Mouse (Mus musculus): ENCODE data around the gene Gba2.

Gene Gba2

GRCm38 (mm10) chr4:43580721-43581120 is 2.0 kb upstream of the Gba2 start:
- DNase-seq = no peak

DNA sequence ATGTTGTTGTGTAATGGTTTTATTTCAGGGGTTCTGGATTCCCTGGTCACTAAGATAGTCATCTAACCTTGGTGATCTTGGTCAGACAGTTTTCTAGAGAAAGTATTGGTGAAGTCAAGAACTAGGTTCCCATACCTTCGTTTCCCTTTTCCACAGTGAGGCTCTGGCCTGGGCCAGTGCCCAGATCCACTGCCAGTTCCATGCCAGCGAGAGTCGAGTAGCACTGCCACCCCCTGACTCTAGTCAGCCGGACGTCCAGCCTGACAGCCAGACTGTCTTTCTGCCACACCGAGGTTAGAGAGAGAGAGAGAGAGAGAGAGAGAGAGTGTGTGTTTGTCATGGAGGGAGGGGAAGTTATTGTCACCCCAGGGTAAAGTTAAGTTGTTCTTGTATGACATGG is 1.1 kb upstream of the Gba2 start:
- no peak for DNase-seq

DNA sequence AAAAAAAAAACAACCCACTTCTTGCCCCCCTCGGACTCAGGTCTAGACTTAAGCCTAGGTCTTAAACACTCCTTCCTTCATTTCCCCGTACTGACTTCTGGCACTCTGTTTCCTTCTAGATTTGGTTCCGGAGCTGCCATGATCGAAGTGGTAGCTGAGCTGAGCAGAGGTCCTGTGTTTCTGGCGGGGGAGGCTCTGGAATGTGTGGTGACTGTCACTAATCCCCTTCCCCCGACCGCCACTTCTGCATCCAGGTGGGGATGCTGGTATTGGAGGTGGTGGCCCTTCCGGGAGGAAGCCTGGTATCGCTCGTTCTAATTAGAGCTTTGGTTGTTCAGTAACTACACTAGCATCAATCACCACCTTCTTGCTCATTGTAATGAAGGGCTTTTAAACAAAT is 583 bp upstream of the Gba2 start:
- DNase-seq = no peak

GRCm38 (mm10) chr4:43577237-43577881 is 1.3 kb downstream of the Gba2 start:
- DNase-seq = no peak

DNA sequence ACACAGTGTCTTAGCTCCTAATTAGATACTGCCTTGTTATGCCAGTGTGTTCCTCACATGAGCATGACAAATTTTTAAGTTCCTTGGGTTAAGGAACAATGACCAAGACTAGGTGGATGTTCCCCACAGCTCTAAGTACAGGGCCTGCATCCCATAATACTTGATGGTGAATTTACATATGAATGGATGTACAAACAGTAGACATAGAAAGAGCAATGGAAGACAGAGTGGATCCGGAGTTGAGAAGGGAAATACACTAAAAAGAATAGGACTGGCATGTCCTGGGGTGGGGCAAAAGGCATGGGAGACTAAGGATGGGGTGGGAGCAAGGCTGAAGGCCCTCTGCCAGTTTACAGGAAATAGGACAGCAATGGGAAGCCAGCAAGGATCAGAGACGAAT is 3.3 kb downstream of the Gba2 start:
- no peak for DNase-seq

GRCm38 (mm10) chr4:43573561-43573960 is 5.1 kb downstream of the Gba2 start:
- no peak for DNase-seq

DNA sequence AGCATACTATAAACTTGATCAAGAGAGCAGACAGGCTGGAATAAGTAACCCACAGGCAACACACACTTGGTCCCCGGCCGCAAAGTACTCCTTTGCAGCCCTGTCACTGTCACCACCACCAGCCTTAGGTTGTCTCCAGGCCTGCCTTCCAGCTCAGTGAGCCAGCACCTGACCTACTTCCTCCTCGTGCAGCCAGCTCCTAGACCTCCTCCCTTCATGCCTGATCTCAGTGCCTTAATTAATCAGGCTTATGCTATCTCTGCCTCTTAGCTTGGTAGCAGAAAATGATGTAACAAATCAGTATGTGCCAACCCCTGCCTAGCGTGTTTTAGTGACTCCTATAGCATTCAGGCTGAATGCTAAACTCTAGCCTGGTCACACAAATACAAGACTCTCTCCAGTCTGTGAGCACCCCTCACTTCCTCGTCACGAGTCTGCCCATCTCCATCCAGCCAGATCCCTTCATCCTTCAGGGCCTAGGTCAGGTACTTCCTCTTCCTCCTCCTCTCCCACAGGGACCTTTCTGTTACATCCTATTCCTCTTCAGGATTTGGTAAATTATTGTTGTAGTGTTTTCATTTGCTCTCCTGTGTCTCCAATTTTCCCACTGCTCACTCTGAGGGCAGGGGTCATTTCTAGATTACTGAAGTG is 7.2 kb downstream of the Gba2 start:
- no peak for DNase-seq

DNA sequence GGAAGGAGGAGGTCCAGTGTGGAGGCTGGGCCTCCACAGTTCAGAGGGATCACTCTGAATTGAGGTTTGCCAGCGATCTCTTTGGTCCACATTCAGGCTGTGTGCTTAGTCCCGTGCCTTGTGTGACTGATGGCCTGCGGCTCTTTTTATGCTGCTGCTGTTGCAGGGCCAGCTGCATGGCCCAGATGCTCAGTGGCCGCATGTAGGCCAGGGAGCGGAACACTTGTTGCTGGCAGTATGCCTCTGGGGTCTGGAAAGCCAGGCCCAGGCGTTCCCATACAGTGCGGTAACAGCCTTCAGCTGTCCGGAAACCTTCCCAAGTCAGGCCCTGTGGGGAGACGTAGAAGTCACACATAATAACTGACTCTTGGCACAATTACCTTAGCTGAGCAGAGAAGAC is 11.5 kb downstream of the Gba2 start:
- DNase-seq = no peak

- DNase-seq = no peak
Measured at GRCm38 (mm10) chr4:43564231-43564630, 14.4 kb downstream of the Gba2 start.

- no peak for DNase-seq
Measured at GRCm38 (mm10) chr4:43563601-43563875, 15.1 kb downstream of the Gba2 start.

DNA sequence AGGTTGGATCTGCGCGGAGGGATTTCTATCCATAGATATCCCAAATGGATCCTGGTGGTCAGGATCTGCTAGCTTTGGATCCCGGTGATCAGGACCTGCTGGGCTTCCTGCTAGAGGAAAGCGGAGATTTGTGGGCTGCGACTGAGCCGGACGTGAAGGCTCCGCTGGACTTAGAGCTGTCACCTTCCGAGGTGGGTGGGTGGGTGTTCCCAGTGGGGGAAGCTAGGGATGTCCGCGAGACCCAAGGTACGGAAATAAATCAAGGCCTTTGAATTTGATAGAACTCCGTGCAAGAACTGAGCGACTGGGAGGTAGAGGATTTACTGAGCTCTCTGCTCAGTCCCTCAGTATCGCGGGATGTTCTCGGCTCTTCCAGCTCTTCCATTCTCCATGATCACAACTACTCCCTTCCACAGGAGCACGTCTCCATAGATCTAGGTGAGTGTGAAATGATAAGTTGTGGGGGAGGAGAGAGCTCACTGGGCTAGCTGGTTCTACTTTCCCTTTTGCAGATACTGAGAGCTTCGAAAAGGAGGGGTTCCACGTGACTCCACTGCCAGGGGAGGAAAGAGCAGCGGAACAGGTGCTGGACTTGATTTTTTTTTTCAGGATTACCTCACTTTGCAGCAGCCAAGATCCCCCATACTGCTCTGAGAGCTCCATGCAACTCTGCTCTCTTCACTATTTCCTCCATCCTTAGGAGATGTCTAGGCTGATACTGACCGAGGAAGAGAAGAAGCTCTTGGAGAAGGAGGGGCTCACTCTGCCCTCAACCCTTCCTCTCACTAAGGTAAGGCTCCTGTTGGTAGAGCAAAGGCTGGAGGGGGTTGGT is 15.7 kb downstream of the Gba2 start:
- no peak for DNase-seq

- DNase-seq = peak; percentile 94 to 95
Measured at GRCm38 (mm10) chr4:43561997-43562768, 16.5 kb downstream of the Gba2 start, which contains the start of the genes Creb3 and Tln1. Gene Creb3 (plus strand): TSS chr4:43562332. Gene Tln1 (minus strand): TSS chr4:43562691.

- DNase-seq = no peak
Measured at GRCm38 (mm10) chr4:43561436-43561996, 17.2 kb downstream of the Gba2 start.

GRCm38 (mm10) chr4:43560976-43561375 is 17.7 kb downstream of the Gba2 start:
- no peak for DNase-seq

GRCm38 (mm10) chr4:43560243-43560611 is 18.4 kb downstream of the Gba2 start:
- no peak for DNase-seq

DNA sequence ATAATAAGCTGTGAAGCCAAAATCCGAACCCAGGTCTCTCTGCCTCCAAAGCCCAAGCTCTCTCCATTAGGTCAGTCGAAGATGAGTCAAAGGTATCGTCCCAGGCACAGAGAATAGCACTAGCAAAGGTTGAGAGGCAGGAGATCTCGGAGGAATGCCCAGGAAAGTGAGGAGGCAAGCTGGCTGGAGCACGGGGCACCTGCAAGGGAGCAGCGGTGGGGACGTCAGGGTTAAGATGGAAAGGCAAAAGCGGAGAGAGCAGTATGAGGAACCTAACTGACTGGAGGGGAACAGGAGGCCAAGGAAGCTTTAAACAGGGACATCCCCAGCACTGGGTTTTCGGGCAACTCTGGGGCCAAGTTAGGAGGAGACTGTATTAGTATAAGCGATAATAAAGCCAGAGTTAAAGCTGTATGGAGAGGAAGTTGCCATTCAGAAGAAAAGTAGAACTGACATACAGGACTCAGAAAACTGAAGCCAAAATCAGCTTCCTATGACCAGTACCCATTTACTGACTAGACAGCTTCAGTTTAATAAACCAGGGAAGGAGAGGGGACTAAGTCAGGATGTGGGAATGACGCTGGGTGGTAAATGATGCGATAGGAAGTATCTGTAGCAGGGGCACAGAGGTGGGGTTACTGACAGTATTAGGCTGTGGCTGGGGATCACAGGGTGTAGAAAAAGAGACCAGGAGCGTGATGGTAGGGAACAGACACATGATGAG is 19.0 kb downstream of the Gba2 start:
- DNase-seq = no peak

DNA sequence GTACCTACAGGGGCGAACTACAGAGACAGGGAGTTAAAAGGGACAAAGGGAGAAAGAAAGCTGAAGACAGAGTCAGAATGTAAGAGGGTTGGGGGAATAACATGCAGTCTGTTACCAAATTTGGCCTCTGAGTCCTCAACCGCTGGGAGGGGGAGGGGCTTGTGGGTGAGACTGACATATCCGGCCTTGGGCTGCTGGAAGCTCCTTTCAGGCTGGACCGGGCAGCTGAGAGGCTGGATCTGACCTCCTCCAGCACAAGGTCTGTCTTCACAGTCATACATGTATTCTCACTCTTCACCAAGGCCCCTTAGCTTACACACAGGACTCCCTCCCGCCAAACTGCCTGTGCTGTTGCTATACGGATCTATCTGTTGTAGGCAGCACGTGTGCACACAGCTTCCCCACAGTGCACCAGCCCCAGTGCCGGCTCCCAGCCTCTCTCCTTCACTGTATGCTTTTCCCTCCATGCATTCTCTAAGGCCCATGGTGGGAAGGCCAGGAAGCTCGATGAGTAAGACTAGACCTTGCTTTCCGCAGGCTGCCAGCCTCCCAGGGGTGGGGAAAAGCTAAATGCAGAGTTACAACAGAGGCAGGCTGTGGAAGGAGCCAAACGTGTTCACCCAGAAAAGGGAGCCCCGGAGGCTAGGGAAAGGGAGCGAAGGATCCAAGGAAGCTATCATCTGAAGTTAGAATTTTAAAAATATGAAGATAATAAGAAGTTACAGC is 19.9 kb downstream of the Gba2 start:
- DNase-seq = no peak

DNA sequence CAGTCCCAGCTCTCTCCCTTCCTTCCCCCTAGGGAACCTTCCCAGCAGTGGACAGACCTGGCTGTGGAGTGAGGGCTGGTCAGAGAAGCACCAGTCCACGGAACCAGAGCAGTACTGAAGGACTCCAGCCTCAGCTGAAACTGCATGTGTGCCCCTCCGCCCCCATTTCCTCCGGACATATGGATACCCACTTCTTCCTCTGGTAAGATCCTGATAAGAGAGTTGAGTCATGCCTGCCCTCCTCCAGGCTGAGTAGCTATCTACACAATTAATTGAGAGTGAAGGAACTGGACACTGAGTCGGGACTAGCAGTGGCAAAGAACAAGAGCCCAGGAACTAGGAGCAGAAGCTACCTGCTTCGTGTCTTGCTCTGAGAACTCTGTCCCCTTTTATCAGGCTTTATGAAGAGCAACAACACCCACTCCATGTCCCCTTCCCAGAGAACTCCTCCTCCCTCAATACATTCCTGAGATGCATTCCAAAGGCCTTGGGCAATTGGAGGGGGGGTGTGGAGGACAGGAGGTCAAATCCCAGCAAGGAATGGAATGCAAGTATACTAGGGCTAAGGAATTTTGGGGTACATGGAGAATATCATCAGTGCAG is 20.5 kb downstream of the Gba2 start:
- DNase-seq = no peak

GRCm38 (mm10) chr4:43555926-43556325 is 22.7 kb downstream of the Gba2 start:
- no peak for DNase-seq

- no peak for DNase-seq
Measured at GRCm38 (mm10) chr4:43553891-43554290, 24.8 kb downstream of the Gba2 start.

DNA sequence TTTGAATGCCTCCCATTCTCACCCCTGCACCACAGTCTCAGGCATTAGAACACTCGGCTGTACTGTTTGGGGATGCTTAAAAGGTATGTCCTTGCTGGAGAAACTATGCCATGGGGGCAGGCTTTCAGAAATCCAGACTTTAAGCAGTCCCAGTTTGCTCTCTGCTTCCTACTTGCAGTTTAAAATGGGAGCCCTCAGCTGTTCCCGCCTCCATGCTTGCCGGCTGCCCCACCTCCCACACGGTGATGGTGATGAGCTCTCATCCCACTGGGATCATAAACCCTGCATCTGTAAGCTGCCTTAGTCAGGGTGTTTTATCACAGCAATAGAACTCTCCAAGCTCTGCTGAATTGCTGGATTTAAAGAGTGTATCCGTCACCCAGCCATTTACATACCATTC is 26.2 kb downstream of the Gba2 start:
- no peak for DNase-seq

All from cerebellum, postnatal 36 days (tissue).